In the genomic region with DNA sequence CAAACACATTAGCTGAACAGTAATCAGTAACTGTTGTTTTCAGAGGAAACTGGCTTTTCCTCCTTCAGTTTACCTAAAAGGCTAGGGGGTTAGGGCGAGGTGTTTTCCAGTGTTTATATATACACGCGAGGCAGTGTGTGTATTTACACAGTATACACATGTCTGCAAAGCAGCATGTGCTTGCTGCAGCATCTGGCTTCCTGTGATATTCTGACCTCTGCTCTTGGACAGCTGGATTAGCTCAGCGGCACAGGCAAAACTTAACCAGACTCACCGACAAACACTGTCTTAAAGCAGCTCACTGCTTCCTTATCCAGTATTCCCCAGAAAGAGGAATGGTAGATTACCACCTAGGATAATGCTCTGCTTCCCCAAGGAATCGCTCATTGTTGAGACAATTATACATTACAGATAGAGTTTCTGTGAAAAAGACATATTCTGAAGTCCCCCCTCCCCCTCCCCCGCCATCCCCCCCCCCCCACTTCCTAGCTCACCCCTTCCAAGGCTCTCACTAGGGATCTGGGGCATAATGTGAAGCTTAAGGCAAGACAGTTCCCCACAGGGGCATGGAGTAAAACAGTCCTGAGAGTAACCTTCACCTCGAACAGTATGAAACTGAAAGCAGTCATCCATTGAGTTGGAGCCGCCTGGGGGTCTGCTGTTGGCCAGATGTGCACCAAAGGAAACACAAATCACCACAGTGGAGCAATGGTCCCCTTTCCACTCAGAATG, we compare ENCODE assay signal across 13 mouse cellular contexts.
DNase-seq lines count a peak whose midpoint lies in the region; ATAC-seq lines count a peak whose summit lies in the region.
"Had no signal": no experiment of that assay in that cellular context is flagged by ENCODE, and none has a peak within 500 bp of the region (broad histone marks: within the 10 kb centered on the region; RNA-seq: fewer than 3 reads in every experiment).

No protein-coding gene starts in this region.

- no peak overlapping the region for H3K27ac ChIP-seq in heart, embryonic 12.5 days (ENCODE audit: poor library complexity, severe bottlenecking)
- H3K27ac ChIP-seq in heart, embryonic 10.5 days = no peak overlapping the region
- H3K27ac ChIP-seq: forebrain, embryonic 10.5 days; heart, adult 2 months; limb, embryonic 15.5 days had no signal

- WGBS in heart, embryonic 12.5 days = 58% methylated on average over 9 of the region's 9 CpGs
- WGBS in heart, embryonic 10.5 days = 59% methylated on average over 9 of the region's 9 CpGs

- ATAC-seq in heart, embryonic 12.5 days (ENCODE audit: insufficient number of reproducible peaks, low FRiP score) = peak; percentile 55; the same call in 1 of the 2 replicates
- ATAC-seq: midbrain, embryonic 16.5 days had no signal

- no peaks in the 10 kb centered on the region for H3K9me3 ChIP-seq in heart, embryonic 12.5 days (replicated peaks)
- no peaks in the 10 kb centered on the region for H3K9me3 ChIP-seq in heart, embryonic 10.5 days
- H3K9me3 ChIP-seq: forebrain, embryonic 10.5 days; limb, embryonic 15.5 days had no signal

- no peak overlapping the region for H3K4me2 ChIP-seq in heart, embryonic 12.5 days
- H3K4me2 ChIP-seq: limb, embryonic 15.5 days had no signal

- no peaks in the 10 kb centered on the region for H3K27me3 ChIP-seq in heart, embryonic 12.5 days (replicated peaks)
- H3K27me3 ChIP-seq in heart, embryonic 10.5 days (ENCODE audit: insufficient read depth, poor library complexity, severe bottlenecking) = no peaks in the 10 kb centered on the region
- H3K27me3 ChIP-seq: limb, embryonic 15.5 days had no signal

- H3K9ac ChIP-seq in heart, embryonic 12.5 days = no peak overlapping the region
- H3K9ac ChIP-seq: limb, embryonic 15.5 days had no signal

- no peaks in the 10 kb centered on the region for H3K36me3 ChIP-seq in heart, embryonic 12.5 days
- H3K36me3 ChIP-seq in heart, embryonic 10.5 days = no peaks in the 10 kb centered on the region
- H3K36me3 ChIP-seq: forebrain, embryonic 10.5 days; limb, embryonic 15.5 days had no signal

- no peak for DNase-seq in heart, embryonic 10.5 days (ENCODE audit: low spot score)
- peak; percentile 43 for DNase-seq in forelimb bud, embryonic 11.5 days (ENCODE audit: low read depth, low spot score)
- DNase-seq in kidney, postnatal 10 days = peak; percentile 64
- DNase-seq in lung, postnatal 36 days = peak; percentile 66
- no peak for DNase-seq in cerebellum, adult 8-10 months
- DNase-seq in adrenal gland, postnatal 25 days = no peak
- DNase-seq in gastrocnemius, postnatal 4 days (ENCODE audit: low spot score in 2 of 2) = no peak
- DNase-seq: cerebellum, postnatal 36 days had no signal

- peaks cover 6% of the 10 kb centered on the region; the same call in 1 of the 2 replicates for H3K4me1 ChIP-seq in heart, embryonic 12.5 days (replicated peaks)
- no peaks in the 10 kb centered on the region for H3K4me1 ChIP-seq in heart, embryonic 10.5 days
- H3K4me1 ChIP-seq: forebrain, embryonic 10.5 days; limb, embryonic 15.5 days had no signal

- H3K4me3 ChIP-seq in heart, embryonic 12.5 days = no peak overlapping the region
- no peak overlapping the region for H3K4me3 ChIP-seq in heart, embryonic 10.5 days
- H3K4me3 ChIP-seq: forebrain, embryonic 10.5 days; heart, adult 2 months; limb, embryonic 15.5 days had no signal

Comparison
In these comparisons a context has a peak if more than half of its experiments do, and no peak if none do; other contexts are left out.
1. DNase-seq: peak in forelimb bud, embryonic 11.5 days (single experiment), kidney, postnatal 10 days (single experiment) and lung, postnatal 36 days (single experiment); none in heart, embryonic 10.5 days (single experiment), cerebellum, adult 8-10 months (single experiment), adrenal gland, postnatal 25 days (single experiment) and gastrocnemius, postnatal 4 days (0 of 2).